Mouse (Mus musculus): Measurements from ENCODE around the gene Bcl7b.

GRCm38 (mm10) chr5:135168063-135169062 is at the start of gene Bcl7b:
- TF ChIP-seq CTCF (IDR thresholded peaks at IDR 0.05; ENCODE audit: low read depth, low read length) (no peak), POLR2A (IDR thresholded peaks at IDR 0.05; ENCODE audit: borderline replicate concordance, low read depth, low read length) (no peak)
